Mouse (Mus musculus) liver, postnatal 0 days (tissue): ENCODE data around the gene Ctps.

Experiments
- CTCF ChIP-seq: sonication (generic); IDR thresholded peaks from 2 replicates; pipeline ENCODE4 v1.5.1; 2016; ENCODE audit warnings: antibody characterized with exemption, low read depth
- EP300 ChIP-seq: IDR thresholded peaks from 2 replicates; pipeline ENCODE4 v1.6.1; 2016; ENCODE audit warnings: antibody characterized with exemption, low read depth, mild to moderate bottlenecking

DNA sequence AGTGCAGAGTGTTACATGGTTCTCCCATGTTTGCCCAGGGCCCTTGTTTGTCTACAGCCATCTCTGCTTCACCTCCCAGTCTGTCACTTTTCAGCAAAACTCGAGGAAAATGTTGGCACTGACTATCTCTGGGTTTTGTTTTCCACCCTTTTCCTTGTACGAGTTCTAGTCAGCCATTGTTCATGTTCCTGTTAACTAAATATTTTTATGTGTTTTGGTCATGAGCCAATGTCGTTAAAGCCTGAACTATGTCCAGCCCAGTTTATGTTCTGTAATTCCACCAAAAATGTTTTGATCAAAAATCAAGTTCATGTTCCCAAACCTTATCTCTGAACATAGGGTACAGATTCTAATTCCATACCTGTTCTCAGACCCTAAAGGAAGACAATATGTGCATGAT is 1.6 kb upstream of the Ctps start:
- TF ChIP-seq CTCF (no peak), EP300 (no peak)
